Comparison of ENCODE assay signal across 8 mouse cellular contexts in the genomic region with DNA sequence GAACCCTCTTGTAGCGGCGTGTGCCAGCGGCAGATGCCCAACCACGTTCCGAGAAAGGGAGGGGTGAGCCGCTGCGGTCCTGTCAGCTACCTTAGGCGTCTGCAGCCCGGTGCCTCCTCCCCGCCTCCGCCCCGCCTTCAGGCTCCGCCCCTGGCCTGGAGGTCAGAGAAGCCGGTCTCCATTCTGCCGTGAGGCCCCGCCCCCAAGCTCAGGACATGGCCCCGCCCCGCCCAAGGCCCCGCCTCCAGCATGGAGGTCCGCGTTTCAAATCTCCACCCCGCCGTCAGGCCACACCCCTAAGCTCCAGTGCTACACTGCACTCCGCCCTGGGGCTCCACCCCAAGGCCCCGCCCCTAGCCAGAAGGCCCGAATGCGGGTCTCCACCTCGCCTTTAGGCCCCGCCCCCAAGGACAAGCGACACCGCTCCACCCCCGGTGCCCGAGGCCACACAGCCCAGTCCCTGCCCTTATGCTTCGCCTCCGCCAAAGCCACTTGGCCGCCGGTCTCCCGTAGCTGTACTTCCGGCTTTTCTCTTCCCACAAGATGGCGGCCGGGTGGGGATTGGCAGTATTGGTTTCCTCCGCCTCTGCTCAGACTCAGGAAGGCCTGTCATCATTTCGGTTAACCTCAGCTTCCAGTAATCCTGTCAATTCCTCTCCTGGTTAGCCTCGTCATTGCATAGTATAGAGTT. TPM values are rescaled to one million over a fixed set of nuclear protein-coding genes. Genes with fewer than 3 reads are reported as not detected.
DNase-seq lines count a peak whose midpoint lies in the region; ATAC-seq and TF ChIP-seq lines count a peak whose summit lies in the region.

A gene (minus strand): TSS at position 217 of the 691 bp plus-strand sequence.

- no peaks in the 10 kb centered on the region for H3K79me2 ChIP-seq in C2C12 (ENCODE audit: control insufficient read depth, insufficient read depth)
- H3K79me2 ChIP-seq in liver, adult 2 months (ENCODE audit: control insufficient read depth, insufficient read depth, low read length) = peaks cover 5% of the 10 kb centered on the region
- H3K79me2 ChIP-seq in myocyte (ENCODE audit: control insufficient read depth, insufficient read depth) = no peaks in the 10 kb centered on the region

- no peak for TF ChIP-seq CTCF in C2C12 (IDR thresholded peaks at IDR 0.05; ENCODE audit: control insufficient read depth, insufficient read depth, insufficient read length)
- TF ChIP-seq CTCF in brain, embryonic 14.5 days (IDR thresholded peaks at IDR 0.05; ENCODE audit: borderline replicate concordance, extremely low read depth, insufficient read depth, insufficient read length) = no peak
- TF ChIP-seq CTCF in liver, adult 2 months (IDR thresholded peaks at IDR 0.05; ENCODE audit: low read depth, low read length) = no peak

- peak; percentile 99 for DNase-seq in brain, embryonic 14.5 days (ENCODE audit: low read depth)
- peak; percentile 93 for DNase-seq in liver, adult 2 months (ENCODE audit: extremely low read depth, low read depth, low spot score)
- peak; percentile 99 for DNase-seq in splenic B cell, adult 2 months (ENCODE audit: low read depth, low spot score)

- peak; percentile 38; the same call in 1 of the 2 replicates for TF ChIP-seq POLR2A in brain, embryonic 14.5 days (IDR thresholded peaks at IDR 0.05; ENCODE audit: borderline replicate concordance, extremely low read depth, insufficient read depth, insufficient read length, poor library complexity, severe bottlenecking)
- peak; percentile 69; the same call in 1 of the 2 replicates for TF ChIP-seq POLR2A in liver, adult 2 months (IDR thresholded peaks at IDR 0.05; ENCODE audit: extremely low read depth, insufficient read depth, low read length)
- peak; percentile 81 for TF ChIP-seq POLR2A in myocyte (IDR thresholded peaks at IDR 0.05; ENCODE audit: insufficient read length, low read depth)

- peak within 1 kb of the TSS; percentile 100 for H3K4me2 ChIP-seq in heart, embryonic 11.5 days
- H3K4me2 ChIP-seq in kidney, embryonic 16.5 days (replicated peaks; ENCODE audit: low read depth, low read length) = peak within 1 kb of the TSS; percentile 74
- peak within 1 kb of the TSS; percentile 98 for H3K4me2 ChIP-seq in myocyte (ENCODE audit: low read depth)

- under 1% methylated on average over 41 of the region's 44 CpGs for WGBS in heart, embryonic 11.5 days (ENCODE audit: insufficient replicate concordance)
- WGBS in kidney, embryonic 16.5 days = under 1% methylated on average over 44 of the region's 44 CpGs
- WGBS in liver, adult 2 months = under 1% methylated on average over 44 of the region's 44 CpGs

- no peaks in the 10 kb centered on the region for H3K36me3 ChIP-seq in C2C12 (ENCODE audit: control insufficient read depth, insufficient read depth)
- peaks cover 16% of the 10 kb centered on the region for H3K36me3 ChIP-seq in erythroblast, embryonic 14.5 days (ENCODE audit: control insufficient read depth)
- H3K36me3 ChIP-seq in heart, embryonic 11.5 days (ENCODE audit: control insufficient read depth, insufficient read depth, low read length) = no peaks in the 10 kb centered on the region
- H3K36me3 ChIP-seq in kidney, embryonic 16.5 days (ENCODE audit: insufficient read depth, low read length) = no peaks in the 10 kb centered on the region
- peaks cover 6% of the 10 kb centered on the region; the same call in 1 of the 2 replicates for H3K36me3 ChIP-seq in liver, adult 2 months (ENCODE audit: control insufficient read depth, insufficient read depth, low read length)
- H3K36me3 ChIP-seq in myocyte (ENCODE audit: control insufficient read depth, insufficient read depth) = no peaks in the 10 kb centered on the region
- H3K36me3 ChIP-seq in splenic B cell, adult 2 months (ENCODE audit: control insufficient read depth, insufficient read depth, low read length, poor library complexity, severe bottlenecking) = peaks cover 3% of the 10 kb centered on the region; the same call in 1 of the 2 replicates

- H3K27ac ChIP-seq in heart, embryonic 11.5 days (ENCODE audit: low read depth, low read length) = peak within 1 kb of the TSS; percentile 67
- peak within 1 kb of the TSS; percentile 67 for H3K27ac ChIP-seq in kidney, embryonic 16.5 days (ENCODE audit: low read length)
- H3K27ac ChIP-seq in liver, adult 2 months (replicated peaks; ENCODE audit: insufficient read depth, low read depth, low read length) = peak within 1 kb of the TSS; percentile 79

- H3ac ChIP-seq in C2C12 (ENCODE audit: control insufficient read depth, insufficient read length, low read depth) (peak within 1 kb of the TSS; percentile 88), myocyte (ENCODE audit: control insufficient read depth, insufficient read length) (peak within 1 kb of the TSS; percentile 7)

- peak; percentile 99 for ATAC-seq in heart, embryonic 11.5 days (replicated peaks; ENCODE audit: insufficient number of reproducible peaks, low FRiP score, low TSS enrichment)
- peak; percentile 99 for ATAC-seq in kidney, embryonic 16.5 days (ENCODE audit: low FRiP score, low TSS enrichment)

- peak within 1 kb of the TSS; percentile 53 for H3K4me3 ChIP-seq in C2C12 (ENCODE audit: insufficient read depth, poor library complexity, severe bottlenecking)
- H3K4me3 ChIP-seq in erythroblast, embryonic 14.5 days (replicated peaks) = peak within 1 kb of the TSS; percentile 77
- peak within 1 kb of the TSS; percentile 72 for H3K4me3 ChIP-seq in heart, embryonic 11.5 days (ENCODE audit: low read depth, low read length)
- H3K4me3 ChIP-seq in kidney, embryonic 16.5 days (ENCODE audit: low read length) = peak within 1 kb of the TSS; percentile 59
- peak within 1 kb of the TSS; percentile 69 for H3K4me3 ChIP-seq in liver, adult 2 months (ENCODE audit: insufficient read depth, low read depth, low read length)
- H3K4me3 ChIP-seq in myocyte = peak within 1 kb of the TSS; percentile 31

- H3K4me1 ChIP-seq in erythroblast, embryonic 14.5 days (ENCODE audit: control insufficient read depth) = peaks cover 42% of the 10 kb centered on the region
- peaks cover 5% of the 10 kb centered on the region; the same call in 1 of the 2 replicates for H3K4me1 ChIP-seq in heart, embryonic 11.5 days (ENCODE audit: control insufficient read depth, insufficient read depth, low read length)
- peaks cover 10% of the 10 kb centered on the region for H3K4me1 ChIP-seq in kidney, embryonic 16.5 days (ENCODE audit: insufficient read depth, low read length)
- peaks cover 4% of the 10 kb centered on the region for H3K4me1 ChIP-seq in liver, adult 2 months (ENCODE audit: control insufficient read depth, insufficient read depth, low read length)

- peak within 1 kb of the TSS; percentile 72 for H3K9ac ChIP-seq in heart, embryonic 11.5 days (ENCODE audit: low read depth, low read length)
- peak within 1 kb of the TSS; percentile 59 for H3K9ac ChIP-seq in kidney, embryonic 16.5 days (replicated peaks; ENCODE audit: low read length)
- H3K9ac ChIP-seq in liver, adult 2 months (ENCODE audit: low read depth, low read length) = peak within 1 kb of the TSS; percentile 71

- H3K27me3 ChIP-seq in C2C12 (ENCODE audit: control insufficient read depth, insufficient read depth, insufficient read length) (no peaks in the 10 kb centered on the region), myocyte (ENCODE audit: control insufficient read depth, insufficient read depth, insufficient read length) (no peaks in the 10 kb centered on the region)
- H3K27me3 ChIP-seq in erythroblast, embryonic 14.5 days (ENCODE audit: control insufficient read depth) = 0 out of 2 replicates have a peak, but pooled peaks cover 2% of the 10 kb centered on the region
- H3K27me3 ChIP-seq in heart, embryonic 11.5 days (ENCODE audit: control insufficient read depth, insufficient read depth, low read length) = no peaks in the 10 kb centered on the region
- H3K27me3 ChIP-seq in kidney, embryonic 16.5 days (ENCODE audit: insufficient read depth, low read length) = no peaks in the 10 kb centered on the region
- no peaks in the 10 kb centered on the region for H3K27me3 ChIP-seq in liver, adult 2 months (ENCODE audit: control insufficient read depth, insufficient read depth, low read length)
- H3K27me3 ChIP-seq in splenic B cell, adult 2 months (ENCODE audit: control insufficient read depth, insufficient read depth, low read length, poor library complexity, severe bottlenecking) = no peaks in the 10 kb centered on the region

- H3K79me3 ChIP-seq in C2C12 (ENCODE audit: low read depth) = no peaks in the 10 kb centered on the region

- no peaks in the 10 kb centered on the region for H3K9me3 ChIP-seq in erythroblast, embryonic 14.5 days (ENCODE audit: control insufficient read depth, low read length)
- no peaks in the 10 kb centered on the region for H3K9me3 ChIP-seq in heart, embryonic 11.5 days (replicated peaks; ENCODE audit: control insufficient read depth, low read length)
- H3K9me3 ChIP-seq in kidney, embryonic 16.5 days (ENCODE audit: low read length) = no peaks in the 10 kb centered on the region

TF ChIP-seq in C2C12, 6 proteins besides CTCF, POLR2A, EP300 and RAD21:
- TF ChIP-seq MYOG (IDR thresholded peaks at IDR 0.05; ENCODE audit: control insufficient read depth, extremely low read depth, insufficient read length) = no peak
- peak; percentile 70 for TF ChIP-seq MAX (IDR thresholded peaks at IDR 0.05)

TF ChIP-seq in myocyte, 11 proteins besides CTCF, POLR2A, EP300 and RAD21 (continues in another document):
- no peak for TF ChIP-seq USF1 (IDR thresholded peaks at IDR 0.05; ENCODE audit: low read depth)
- no peak for TF ChIP-seq CEBPB (IDR thresholded peaks at IDR 0.05; ENCODE audit: insufficient read depth, poor library complexity, severe bottlenecking)
- no peak for TF ChIP-seq SRF (IDR thresholded peaks at IDR 0.05; ENCODE audit: control insufficient read depth, insufficient read length, low read depth)
- TF ChIP-seq TCF3 (IDR thresholded peaks at IDR 0.05; ENCODE audit: insufficient read length, low read depth) = no peak
- no peak for TF ChIP-seq TCF12 (IDR thresholded peaks at IDR 0.05; ENCODE audit: insufficient read depth, poor library complexity, severe bottlenecking)
- no peak for TF ChIP-seq MYOD1 (IDR thresholded peaks at IDR 0.05; ENCODE audit: control insufficient read depth in 1 of 3, insufficient read length in 2 of 3, low read depth in 2 of 3)
- TF ChIP-seq POLR2AphosphoS2 (IDR thresholded peaks at IDR 0.05; ENCODE audit: insufficient read length, low read depth) = peak; percentile 84
- no peak for TF ChIP-seq MAX (IDR thresholded peaks at IDR 0.05; ENCODE audit: low read depth)
- TF ChIP-seq E2F4 (IDR thresholded peaks at IDR 0.05; ENCODE audit: insufficient read depth) = no peak
- no peak for TF ChIP-seq REST (IDR thresholded peaks at IDR 0.05; ENCODE audit: insufficient read depth, insufficient read length)

RNA-seq across cellular contexts. Expression of the gene that starts here (rescaled TPM):
- polyA plus RNA-seq in C2C12 (2012; fragmentation: generic; extraction: Trizol) (1.3 TPM), myocyte (2012; fragmentation: generic; extraction: Trizol) (7.6 TPM)
- polyA plus RNA-seq in brain, embryonic 14.5 days (2012; rRNA removed) = 7.7 and 8.8 TPM in 2 replicates
- 0.18 and 0.31 TPM in 2 replicates for polyA plus RNA-seq in erythroblast, embryonic 14.5 days (2012)
- polyA plus RNA-seq in heart, embryonic 11.5 days (2014; fragmentation: Nextera tagmentation; extraction: Ambion mirVana) = 4.9 and 5.8 TPM in 2 replicates
- polyA plus RNA-seq in kidney, embryonic 16.5 days (2015; fragmentation: Nextera tagmentation; extraction: Ambion mirVana) = 7.7 and 8.2 TPM in 2 replicates
- 19.9 TPM in 2 replicates for total RNA-seq in liver, adult 2 months (2014; rRNA removed)
- 13.3 and 15.1 TPM in 2 replicates for polyA plus RNA-seq in liver, adult 2 months (2012; rRNA removed)

Comparison
In these comparisons a context has a peak if more than half of its experiments do, and no peak if none do; other contexts are left out.
1. Peak in every context shown above with its lines: DNase-seq, ATAC-seq, H3K4me3 ChIP-seq and H3K27ac ChIP-seq.